In the genomic region with DNA sequence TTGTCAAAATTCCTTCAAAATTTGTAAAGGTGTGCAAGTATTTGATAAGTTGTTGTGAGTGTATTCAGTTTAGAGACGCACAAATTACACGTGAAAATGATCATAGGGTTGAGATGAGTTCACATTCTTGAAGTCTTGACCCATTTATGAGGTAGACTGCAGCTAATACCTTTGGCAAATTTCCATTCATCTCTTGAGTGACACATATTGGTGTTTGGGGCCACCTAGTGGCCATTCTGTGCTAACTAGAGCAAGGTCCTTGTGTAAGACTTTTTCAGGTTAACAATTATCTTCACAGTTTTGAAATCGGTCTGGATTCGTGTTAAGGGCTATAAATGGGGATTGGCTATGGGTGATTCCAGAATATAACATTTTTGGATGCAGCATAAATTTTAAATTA, we compare ENCODE assay signal across 9 mouse cellular contexts. TPM values are rescaled to one million over a fixed set of nuclear protein-coding genes. Genes with fewer than 3 reads are reported as not detected.
DNase-seq lines count a peak whose midpoint lies in the region; ATAC-seq and TF ChIP-seq lines count a peak whose summit lies in the region.
"Had no signal": no experiment of that assay in that cellular context is flagged by ENCODE, and none has a peak within 500 bp of the region (broad histone marks: within the 10 kb centered on the region; RNA-seq: fewer than 3 reads in every experiment).

No protein-coding gene starts in this region.

- no peaks in the 10 kb centered on the region for H3K36me3 ChIP-seq in limb, embryonic 14.5 days (ENCODE audit: control insufficient read depth, insufficient read depth, low read length)

- no peaks in the 10 kb centered on the region for H3K9me3 ChIP-seq in limb, embryonic 14.5 days (ENCODE audit: control insufficient read depth, low read length)
- H3K9me3 ChIP-seq: megakaryocyte, embryonic 14.5 days had no signal

- DNase-seq in thymus, postnatal 25 days, result peak; percentile 3
- DNase-seq in thymus, postnatal 10 days (ENCODE audit: low spot score in 2 of 2), result no peak
- peak; percentile 29 to 36 for DNase-seq in adrenal gland, adult 18-20 months (ENCODE audit: low spot score in 2 of 2)
- DNase-seq in limb, embryonic 14.5 days (ENCODE audit: low spot score), result peak; percentile 79
- DNase-seq in retina, postnatal 7 days (ENCODE audit: low read depth, low spot score), result peak; percentile 57

- H3K4me2 ChIP-seq in limb, embryonic 14.5 days (replicated peaks; ENCODE audit: low read depth, low read length, severe bottlenecking), result no peak overlapping the region

- H3K4me1 ChIP-seq in limb, embryonic 14.5 days (ENCODE audit: control insufficient read depth, insufficient read depth, low read length), result no peaks in the 10 kb centered on the region
- H3K4me1 ChIP-seq: megakaryocyte, embryonic 14.5 days had no signal

- H3K9ac ChIP-seq in limb, embryonic 14.5 days (ENCODE audit: low read depth, low read length, severe bottlenecking), result no peak overlapping the region

- ATAC-seq in common myeloid progenitor, adult 5-6 weeks (replicated peaks; ENCODE audit: low read depth, poor library complexity, severe bottlenecking), result peak; percentile 84
- peak; percentile 88 for ATAC-seq in inflammation-experienced regulatory T-cells, adult 6 months
- ATAC-seq in limb, embryonic 14.5 days (ENCODE audit: low FRiP score, low read depth), result no peak

- no peak for TF ChIP-seq POLR2A in limb, embryonic 14.5 days (IDR thresholded peaks at IDR 0.05; ENCODE audit: borderline replicate concordance, extremely low read depth, insufficient read depth, insufficient read length)

- no peaks in the 10 kb centered on the region for H3K27me3 ChIP-seq in limb, embryonic 14.5 days (ENCODE audit: control insufficient read depth, insufficient read depth, low read length)
- H3K27me3 ChIP-seq: megakaryocyte, embryonic 14.5 days had no signal

- 12% methylated on average over 4 of the region's 4 CpGs for WGBS in limb, embryonic 14.5 days

- H3K27ac ChIP-seq in limb, embryonic 14.5 days (replicated peaks; ENCODE audit: low read depth, low read length), result no peak overlapping the region

- H3K4me3 ChIP-seq in limb, embryonic 14.5 days (replicated peaks; ENCODE audit: low read length), result no peak overlapping the region
- H3K4me3 ChIP-seq: megakaryocyte, embryonic 14.5 days had no signal

RNA-seq across cellular contexts. Expression of a gene that starts 13.5 kb away (rescaled TPM):
- total RNA-seq in adrenal gland, adult 18-20 months (2021), result under 1 TPM in 1 of 2 experiments, not detected in 1; 0.22 TPM
- not detected in 2 replicates for total RNA-seq in common myeloid progenitor, adult 5-6 weeks (2017)
- under 1 TPM in 2 of 3 experiments, not detected in 1; 0.20 to 0.30 TPM for polyA plus RNA-seq in inflammation-experienced regulatory T-cells, adult 6 months (2017; shearing (Covaris generic))
- polyA plus RNA-seq in limb, embryonic 14.5 days (2012; rRNA removed), result 3.9 and 4.8 TPM in 2 replicates
- 3.6 and 3.9 TPM in 2 replicates for polyA plus RNA-seq in limb, embryonic 14.5 days (2014; fragmentation: Nextera tagmentation; extraction: Ambion mirVana)
- total RNA-seq: gastrocnemius, postnatal 36 days had no signal

Comparison
In these comparisons a context has a peak if more than half of its experiments do, and no peak if none do; other contexts are left out.
1. DNase-seq: peak in thymus, postnatal 25 days (single experiment), adrenal gland, adult 18-20 months (2 of 2), limb, embryonic 14.5 days (single experiment) and retina, postnatal 7 days (single experiment); none in thymus, postnatal 10 days (0 of 2).